Comparison of ENCODE assay signal across 34 mouse cellular contexts in the genomic region with DNA sequence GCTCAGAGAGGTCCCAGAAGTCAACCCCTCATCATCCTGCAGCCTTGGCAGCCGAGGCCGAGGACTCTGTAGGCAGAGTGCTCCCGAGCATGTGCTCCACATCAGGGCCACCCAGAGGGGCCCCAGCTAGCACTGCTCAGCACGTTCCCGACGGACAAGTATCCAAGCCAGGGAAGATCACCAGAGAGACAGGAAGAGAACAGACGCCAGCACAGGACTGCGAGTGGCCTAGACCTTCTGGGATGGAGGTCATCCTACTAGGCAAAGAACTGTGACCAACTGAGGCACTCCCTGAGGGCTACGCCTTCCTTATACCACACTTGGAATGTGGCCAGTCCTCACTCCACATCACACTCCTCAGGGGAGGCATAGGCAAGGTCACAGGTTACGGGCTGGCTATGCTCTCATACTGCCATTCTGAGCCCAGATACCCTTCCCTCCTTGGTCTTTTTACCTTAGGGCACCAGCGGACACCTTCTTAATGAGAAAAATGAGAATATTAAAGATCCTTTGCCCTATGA. TPM values are rescaled to one million over a fixed set of nuclear protein-coding genes. Genes with fewer than 3 reads are reported as not detected.
"Had no signal": no experiment of that assay in that cellular context is flagged by ENCODE, and none has a peak within 500 bp of the region (broad histone marks: within the 10 kb centered on the region; RNA-seq: fewer than 3 reads in every experiment).

No protein-coding gene starts in this region.

- H3K4me2 ChIP-seq: heart, embryonic 12.5 days; hindbrain, embryonic 13.5 days; hindbrain, embryonic 15.5 days; kidney, embryonic 15.5 days; limb, embryonic 12.5 days; liver, embryonic 11.5 days; liver, embryonic 13.5 days; liver, embryonic 15.5 days had no signal

- DNase-seq: gastrocnemius, postnatal 14 days; gastrocnemius, postnatal 36 days; heart, adult 18-20 months; heart, postnatal 10 days; kidney, adult 11 months; kidney, adult 2 months; kidney, adult 9 months; kidney, postnatal 14 days; kidney, postnatal 36 days; layer of hippocampus, adult 9-11 months; liver; liver, embryonic 13.5 days had no signal

- H3K4me3 ChIP-seq: heart, embryonic 12.5 days; hindbrain, embryonic 13.5 days; hindbrain, embryonic 15.5 days; kidney, embryonic 15.5 days; left cerebral cortex, adult 2 months; limb, embryonic 10.5 days; limb, embryonic 12.5 days; liver, embryonic 13.5 days; liver, embryonic 15.5 days had no signal

- ATAC-seq: hindbrain, postnatal 0 days; intestine, embryonic 16.5 days had no signal

- H3K9me3 ChIP-seq: heart, embryonic 12.5 days; hindbrain, embryonic 13.5 days; hindbrain, embryonic 15.5 days; kidney, embryonic 15.5 days; limb, embryonic 10.5 days; limb, embryonic 12.5 days; liver, embryonic 13.5 days; liver, embryonic 15.5 days had no signal

- H3K4me1 ChIP-seq: heart, embryonic 12.5 days; hindbrain, embryonic 13.5 days; hindbrain, embryonic 15.5 days; kidney, embryonic 15.5 days; limb, embryonic 10.5 days; limb, embryonic 12.5 days; liver, embryonic 13.5 days; liver, embryonic 15.5 days had no signal

- H3K9ac ChIP-seq: heart, embryonic 12.5 days; hindbrain, embryonic 13.5 days; hindbrain, embryonic 15.5 days; kidney, embryonic 15.5 days; limb, embryonic 12.5 days; liver, embryonic 13.5 days; liver, embryonic 15.5 days had no signal

- H3K27me3 ChIP-seq: heart, embryonic 12.5 days; hindbrain, embryonic 13.5 days; hindbrain, embryonic 15.5 days; kidney, embryonic 15.5 days; limb, embryonic 12.5 days; liver, embryonic 13.5 days; liver, embryonic 15.5 days had no signal

- H3K27ac ChIP-seq: hindbrain, embryonic 13.5 days; hindbrain, embryonic 15.5 days; hindbrain, postnatal 0 days; kidney, embryonic 15.5 days; kidney, postnatal 0 days; left cerebral cortex, adult 2 months; limb, embryonic 10.5 days; limb, embryonic 12.5 days; liver, embryonic 13.5 days; liver, embryonic 15.5 days had no signal

RNA-seq across cellular contexts. Expression of gene 3110082J24Rik, which starts 29.9 kb away (rescaled TPM):
- total RNA-seq: gastrocnemius, adult 18-20 months; gastrocnemius, adult 8-10 months; gastrocnemius, postnatal 14 days; gastrocnemius, postnatal 36 days; heart, adult 18-20 months; heart, postnatal 10 days; heart, postnatal 25 days; hematopoietic stem cell, adult 5-6 weeks had no signal
- polyA plus RNA-seq: gonadal fat pad, adult 2 months; heart, embryonic 12.5 days; heart, embryonic 14.5 days; heart, embryonic 16.5 days; intestine, embryonic 14.5 days; intestine, embryonic 16.5 days; kidney, adult 2 months; kidney, embryonic 15.5 days; kidney, postnatal 0 days; large intestine, adult 2 months; limb, embryonic 10.5 days; limb, embryonic 12.5 days; limb, embryonic 14.5 days; liver, embryonic 11.5 days; liver, embryonic 13.5 days; liver, embryonic 15.5 days had no signal

RNA-seq across cellular contexts. Expression of gene Garem2, which starts 30.8 kb away (rescaled TPM):
- total RNA-seq: gastrocnemius, adult 18-20 months; gastrocnemius, adult 8-10 months; gastrocnemius, postnatal 36 days; hematopoietic stem cell, adult 5-6 weeks had no signal
